In genomic region chr17:56381183-56381582, GRCm38 (mm10) we compare ENCODE assay signal across 13 mouse cellular contexts. TPM values are rescaled to one million over a fixed set of nuclear protein-coding genes. Genes with fewer than 3 reads are reported as not detected.
DNase-seq lines count a peak whose midpoint lies in the region; ATAC-seq and TF ChIP-seq lines count a peak whose summit lies in the region.
"Had no signal": no experiment of that assay in that cellular context is flagged by ENCODE, and none has a peak within 500 bp of the region (broad histone marks: within the 10 kb centered on the region; RNA-seq: fewer than 3 reads in every experiment).

No protein-coding gene starts in this region.

- no peak overlapping the region for H3K4me2 ChIP-seq in midbrain, postnatal 0 days (ENCODE audit: low read depth, low read length, poor library complexity, severe bottlenecking)
- no peak overlapping the region for H3K4me2 ChIP-seq in hindbrain, embryonic 13.5 days
- no peak overlapping the region for H3K4me2 ChIP-seq in kidney, embryonic 16.5 days (replicated peaks; ENCODE audit: low read depth, low read length)
- H3K4me2 ChIP-seq: embryonic facial prominence, embryonic 12.5 days; heart, embryonic 12.5 days; stomach, embryonic 15.5 days had no signal

- no peak for ATAC-seq in midbrain, postnatal 0 days (ENCODE audit: low FRiP score)
- no peak for ATAC-seq in hindbrain, embryonic 13.5 days (ENCODE audit: low FRiP score)
- peak; percentile 86 for ATAC-seq in kidney, embryonic 16.5 days (ENCODE audit: low FRiP score, low TSS enrichment)
- ATAC-seq: CD4-positive, CD25-positive, alpha-beta regulatory T cell, adult 4 months had no signal

- H3K27ac ChIP-seq in midbrain, embryonic 10.5 days (replicated peaks) = peak overlapping the region; percentile 2; the same call in 1 of the 2 replicates
- H3K27ac ChIP-seq in midbrain, postnatal 0 days (ENCODE audit: low read depth, low read length) = no peak overlapping the region
- H3K27ac ChIP-seq in hindbrain, embryonic 13.5 days = peak overlapping the region; percentile 68; the same call in 1 of the 2 replicates
- H3K27ac ChIP-seq in kidney, embryonic 16.5 days (ENCODE audit: low read length) = peak overlapping the region; percentile 95
- H3K27ac ChIP-seq: embryonic facial prominence, embryonic 12.5 days; stomach, embryonic 15.5 days had no signal

- H3K9me3 ChIP-seq in midbrain, embryonic 10.5 days (replicated peaks) = no peaks in the 10 kb centered on the region
- H3K9me3 ChIP-seq in midbrain, postnatal 0 days (ENCODE audit: low read length) = no peaks in the 10 kb centered on the region
- H3K9me3 ChIP-seq in hindbrain, embryonic 13.5 days = no peaks in the 10 kb centered on the region
- H3K9me3 ChIP-seq in kidney, embryonic 16.5 days (ENCODE audit: low read length) = no peaks in the 10 kb centered on the region
- H3K9me3 ChIP-seq: embryonic facial prominence, embryonic 12.5 days; heart, embryonic 12.5 days; stomach, embryonic 15.5 days had no signal

- intact Hi-C loops in left cerebral cortex, postnatal 4 days (cut with DNase I) = no loop called here

- TF ChIP-seq CTCF in midbrain, postnatal 0 days (IDR thresholded peaks at IDR 0.05) = no peak

- 76% methylated on average over 5 of the region's 5 CpGs for WGBS in midbrain, embryonic 10.5 days
- whole genome bisulfite sequencing in midbrain, postnatal 0 days = 70% methylated on average over 5 of the region's 5 CpGs
- 75% methylated on average over 5 of the region's 5 CpGs for WGBS in hindbrain, embryonic 13.5 days
- WGBS in kidney, embryonic 16.5 days = 38% methylated on average over 5 of the region's 5 CpGs

- peaks cover 96% of the 10 kb centered on the region for H3K36me3 ChIP-seq in midbrain, embryonic 10.5 days
- H3K36me3 ChIP-seq in midbrain, postnatal 0 days (ENCODE audit: insufficient read depth, low read length) = peaks cover 76% of the 10 kb centered on the region
- peaks cover 94% of the 10 kb centered on the region for H3K36me3 ChIP-seq in hindbrain, embryonic 13.5 days
- peaks cover 12% of the 10 kb centered on the region for H3K36me3 ChIP-seq in kidney, embryonic 16.5 days (ENCODE audit: insufficient read depth, low read length)

- no peak for DNase-seq in midbrain, embryonic 10.5 days (ENCODE audit: low spot score)
- DNase-seq in midbrain, postnatal 0 days (ENCODE audit: low spot score) = no peak
- peak; percentile 35 for DNase-seq in retina, embryonic 14.5 days (ENCODE audit: low spot score)
- DNase-seq in lung, postnatal 4 days = no peak
- DNase-seq in left cerebral cortex, postnatal 4 days = no peak
- DNase-seq: cerebellum, postnatal 14 days; thymus, postnatal 25 days had no signal

- no peaks in the 10 kb centered on the region for H3K27me3 ChIP-seq in midbrain, embryonic 10.5 days (ENCODE audit: low read depth, poor library complexity, severe bottlenecking)
- H3K27me3 ChIP-seq in midbrain, postnatal 0 days (ENCODE audit: insufficient read depth, low read length) = no peaks in the 10 kb centered on the region
- no peaks in the 10 kb centered on the region for H3K27me3 ChIP-seq in hindbrain, embryonic 13.5 days
- no peaks in the 10 kb centered on the region for H3K27me3 ChIP-seq in kidney, embryonic 16.5 days (ENCODE audit: insufficient read depth, low read length)
- H3K27me3 ChIP-seq: embryonic facial prominence, embryonic 12.5 days; heart, embryonic 12.5 days; stomach, embryonic 15.5 days had no signal

- H3K4me1 ChIP-seq in midbrain, embryonic 10.5 days = peaks cover 27% of the 10 kb centered on the region
- H3K4me1 ChIP-seq in midbrain, postnatal 0 days (ENCODE audit: insufficient read depth, low read length) = no peaks in the 10 kb centered on the region
- peaks cover 55% of the 10 kb centered on the region for H3K4me1 ChIP-seq in hindbrain, embryonic 13.5 days (replicated peaks)
- peaks cover 66% of the 10 kb centered on the region for H3K4me1 ChIP-seq in kidney, embryonic 16.5 days (ENCODE audit: insufficient read depth, low read length)
- H3K4me1 ChIP-seq: embryonic facial prominence, embryonic 12.5 days; heart, embryonic 12.5 days; stomach, embryonic 15.5 days had no signal

- no peak overlapping the region for H3K9ac ChIP-seq in midbrain, postnatal 0 days (replicated peaks; ENCODE audit: low read length, poor library complexity, severe bottlenecking)
- no peak overlapping the region for H3K9ac ChIP-seq in hindbrain, embryonic 13.5 days
- no peak overlapping the region for H3K9ac ChIP-seq in kidney, embryonic 16.5 days (replicated peaks; ENCODE audit: low read length)
- H3K9ac ChIP-seq: embryonic facial prominence, embryonic 12.5 days; heart, embryonic 12.5 days; stomach, embryonic 15.5 days had no signal

- no peak overlapping the region for H3K4me3 ChIP-seq in midbrain, embryonic 10.5 days
- H3K4me3 ChIP-seq in midbrain, postnatal 0 days (ENCODE audit: low read depth, low read length) = no peak overlapping the region
- no peak overlapping the region for H3K4me3 ChIP-seq in hindbrain, embryonic 13.5 days
- H3K4me3 ChIP-seq in kidney, embryonic 16.5 days (ENCODE audit: low read length) = no peak overlapping the region
- H3K4me3 ChIP-seq: embryonic facial prominence, embryonic 12.5 days; heart, embryonic 12.5 days; stomach, embryonic 15.5 days had no signal

RNA-seq across cellular contexts. Expression of gene Kdm4b, which starts 55.3 kb away (rescaled TPM):
- polyA plus RNA-seq in midbrain, embryonic 10.5 days (2016; fragmentation: Nextera tagmentation; extraction: Ambion mirVana) = 45.2 and 56.1 TPM in 2 replicates
- total RNA-seq in midbrain, postnatal 0 days (2014; rRNA removed) = 123 and 140 TPM in 2 replicates
- polyA plus RNA-seq in midbrain, postnatal 0 days (2015; fragmentation: Nextera tagmentation; extraction: Ambion mirVana) = 45.6 and 48.0 TPM in 2 replicates
- polyA plus RNA-seq in hindbrain, embryonic 13.5 days (2015; fragmentation: Nextera tagmentation; extraction: Ambion mirVana) = 66.0 and 66.7 TPM in 2 replicates
- 37.7 and 39.1 TPM in 2 replicates for polyA plus RNA-seq in kidney, embryonic 16.5 days (2015; fragmentation: Nextera tagmentation; extraction: Ambion mirVana)
- 100 to 1,000 TPM; 111 to 112 TPM for total RNA-seq in left cerebral cortex, postnatal 4 days (2021)
